Mouse (Mus musculus): ENCODE results near the gene Nav2. TPM values are rescaled to one million over a fixed set of nuclear protein-coding genes. Genes with fewer than 3 reads are reported as not detected.
A peak's percentile ranks its signal among the peaks of the same experiment; 100 is the strongest.

Gene Nav2
- polyA plus RNA-seq, 1 experiment from 2014 or later: 24.2 TPM

DNA sequence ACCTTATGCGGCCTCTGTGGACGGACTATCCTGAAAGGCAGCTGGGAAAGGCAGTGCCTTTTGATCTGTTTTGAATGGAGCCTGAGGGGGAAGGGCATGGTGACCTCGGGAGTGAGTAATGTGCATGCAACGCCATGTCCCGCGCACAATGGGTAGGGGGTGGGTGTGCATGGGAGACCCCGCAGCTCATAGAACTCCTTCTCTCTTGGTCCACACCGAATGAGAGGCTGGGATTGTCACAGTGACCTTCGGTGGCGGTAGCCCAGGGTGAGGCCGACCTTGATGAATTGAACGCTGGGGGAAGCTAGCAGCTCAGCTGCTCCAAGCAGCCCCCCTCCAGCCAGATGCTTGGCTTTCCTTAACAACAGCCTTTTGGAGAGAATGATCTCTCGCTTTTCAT is 86.7 kb downstream of the Nav2 start:
- ATAC-seq (ENCODE audit: low FRiP score): peak; percentile 74
- Histone ChIP-seq H3K4me3 (no peak overlapping the region), H3K4me2 (peak overlapping the region; percentile 36), H3K27ac (peak overlapping the region; percentile 88), H3K4me1 (replicated peaks) (peaks cover 73% of the 10 kb centered on the region), H3K27me3 (no peaks in the 10 kb centered on the region), H3K9ac (peak overlapping the region; percentile 55), H3K36me3 (no peaks in the 10 kb centered on the region), H3K9me3 (no peaks in the 10 kb centered on the region)
- WGBS: 4% methylated on average over 13 of the region's 13 CpGs

DNA sequence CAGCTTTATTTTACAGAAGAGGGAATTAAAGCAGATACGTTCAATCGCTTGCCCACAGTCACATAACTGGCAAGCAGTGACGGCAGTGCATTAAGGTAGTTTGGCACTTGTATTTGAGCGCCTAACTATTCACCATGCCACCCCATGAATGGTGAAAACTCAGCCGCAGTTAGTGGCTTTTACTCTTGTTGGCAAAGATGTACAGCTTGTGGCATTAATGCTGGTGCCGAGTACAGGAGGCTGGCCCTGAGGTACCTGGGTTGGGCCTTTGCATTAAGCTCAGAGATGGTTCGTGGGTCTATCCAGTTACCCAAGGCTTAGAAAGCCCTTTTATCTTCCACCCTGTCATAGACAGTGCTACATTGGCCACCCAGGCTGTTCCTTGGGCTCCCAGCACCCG is 87.2 kb downstream of the Nav2 start:
- H3K4me1 ChIP-seq (replicated peaks): peaks cover 73% of the 10 kb centered on the region
- peak overlapping the region; percentile 88 for H3K27ac ChIP-seq
- H3K4me2 ChIP-seq: peak overlapping the region; percentile 36
- H3K27me3 ChIP-seq: no peaks in the 10 kb centered on the region
- peak overlapping the region; percentile 55; the same call in 1 of the 2 replicates for H3K9ac ChIP-seq
- no peak; the same call in 1 of the 2 replicates for ATAC-seq (ENCODE audit: low FRiP score)
- H3K36me3 ChIP-seq: no peaks in the 10 kb centered on the region
- H3K4me3 ChIP-seq: no peak overlapping the region
- WGBS: 26% methylated on average over 8 of the region's 8 CpGs
- no peaks in the 10 kb centered on the region for H3K9me3 ChIP-seq

- H3K4me1 ChIP-seq (replicated peaks): peaks cover 69% of the 10 kb centered on the region
- H3K27me3 ChIP-seq: no peaks in the 10 kb centered on the region
- no peak overlapping the region for H3K9ac ChIP-seq
- H3K4me3 ChIP-seq: no peak overlapping the region
- H3K4me2 ChIP-seq: no peak overlapping the region
- ATAC-seq (ENCODE audit: low FRiP score): no peak
- WGBS: 39% methylated on average over 5 of the region's 5 CpGs
- peak overlapping the region; percentile 46; the same call in 1 of the 2 replicates for H3K27ac ChIP-seq
- no peaks in the 10 kb centered on the region for H3K36me3 ChIP-seq
- no peaks in the 10 kb centered on the region for H3K9me3 ChIP-seq
These were observed 88.3 kb downstream of the Nav2 start for GRCm38 (mm10) chr7:48996829-48997228.

DNA sequence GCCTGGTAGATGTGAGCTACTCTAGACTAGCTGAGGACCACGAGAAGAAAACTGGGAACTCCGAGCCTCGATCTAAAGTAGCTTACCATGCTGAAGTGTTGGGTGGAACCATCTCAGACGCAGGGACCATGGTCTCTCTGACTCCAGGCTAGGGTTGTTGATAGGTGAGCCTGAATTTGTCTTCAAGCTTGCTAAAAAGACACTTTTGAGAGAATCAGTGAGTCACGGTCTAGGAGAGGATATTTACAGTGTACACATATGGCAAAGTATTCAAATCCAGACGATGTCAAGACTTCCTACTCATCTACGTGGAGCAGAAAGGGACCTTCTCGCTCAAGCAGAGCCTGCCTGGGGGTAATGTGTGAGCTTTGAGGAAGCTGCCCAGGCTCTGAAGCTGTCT is 89.6 kb downstream of the Nav2 start:
- Histone ChIP-seq H3K27me3 (no peaks in the 10 kb centered on the region), H3K4me2 (no peak overlapping the region), H3K4me1 (replicated peaks) (peaks cover 70% of the 10 kb centered on the region), H3K27ac (no peak overlapping the region), H3K9ac (no peak overlapping the region), H3K4me3 (no peak overlapping the region), H3K36me3 (no peaks in the 10 kb centered on the region), H3K9me3 (no peaks in the 10 kb centered on the region)
- ATAC-seq (ENCODE audit: low FRiP score): no peak
- 90% methylated on average over 8 of the region's 8 CpGs for WGBS

DNA sequence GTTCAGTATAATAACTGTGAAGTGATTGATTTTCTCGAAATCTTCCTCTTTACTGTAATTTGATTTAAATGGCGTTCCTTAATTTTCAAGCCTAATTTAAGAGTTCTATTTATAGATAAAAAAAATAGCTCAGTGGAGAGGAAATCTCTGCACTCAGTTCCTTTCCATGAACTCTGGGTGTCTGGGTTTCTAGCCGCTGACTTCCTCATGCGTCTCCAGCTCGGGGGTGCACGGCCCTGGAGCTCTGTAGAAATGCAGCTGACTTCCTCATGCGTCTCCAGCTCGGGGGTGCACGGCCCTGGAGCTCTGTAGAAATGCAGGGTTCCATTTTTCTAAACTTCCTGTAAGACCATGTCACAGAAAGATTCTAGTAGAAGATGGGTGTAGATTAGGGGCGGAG is 90.1 kb downstream of the Nav2 start:
- 67% methylated on average over 10 of the region's 10 CpGs for WGBS
- Histone ChIP-seq H3K27me3 (no peaks in the 10 kb centered on the region), H3K4me1 (replicated peaks) (peaks cover 71% of the 10 kb centered on the region), H3K4me3 (no peak overlapping the region), H3K36me3 (no peaks in the 10 kb centered on the region), H3K9me3 (no peaks in the 10 kb centered on the region), H3K27ac (0 out of 2 replicates have a peak overlapping the region, but pooled peaks have one; percentile 37), H3K4me2 (no peak overlapping the region), H3K9ac (no peak overlapping the region)
- ATAC-seq (ENCODE audit: low FRiP score): no peak

DNA sequence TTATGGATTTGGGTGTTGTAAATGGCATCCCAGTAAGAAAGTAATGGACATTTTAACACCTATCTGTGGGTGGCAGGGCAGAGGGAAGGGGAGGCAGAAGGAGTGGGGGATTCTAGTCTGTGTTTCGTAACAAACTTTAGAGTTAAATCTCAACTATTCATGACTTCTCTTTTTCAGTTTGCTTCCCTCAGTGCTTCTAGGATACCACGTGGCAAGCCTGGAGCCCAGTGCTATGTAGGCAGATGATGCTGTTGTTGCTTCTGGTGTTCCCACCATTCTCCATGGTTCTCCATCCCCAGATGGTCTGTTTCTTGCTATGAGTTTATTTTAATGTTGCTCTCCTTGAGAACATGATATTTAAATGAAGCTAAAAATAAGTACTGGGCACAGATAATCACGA is 92.3 kb downstream of the Nav2 start:
- Histone ChIP-seq H3K27me3 (no peaks in the 10 kb centered on the region), H3K4me2 (no peak overlapping the region), H3K4me3 (no peak overlapping the region), H3K27ac (no peak overlapping the region), H3K9ac (no peak overlapping the region), H3K9me3 (no peaks in the 10 kb centered on the region), H3K4me1 (replicated peaks) (peaks cover 56% of the 10 kb centered on the region), H3K36me3 (no peaks in the 10 kb centered on the region)
- no peak for ATAC-seq (ENCODE audit: low FRiP score)
- 78% methylated on average over 3 of the region's 3 CpGs for WGBS

- ATAC-seq (ENCODE audit: low FRiP score): no peak
- WGBS: 57% methylated on average over 5 of the region's 5 CpGs
- Histone ChIP-seq H3K4me1 (replicated peaks) (peaks cover 54% of the 10 kb centered on the region), H3K36me3 (no peaks in the 10 kb centered on the region), H3K27ac (no peak overlapping the region), H3K9me3 (no peaks in the 10 kb centered on the region), H3K4me3 (no peak overlapping the region), H3K27me3 (no peaks in the 10 kb centered on the region), H3K4me2 (no peak overlapping the region), H3K9ac (no peak overlapping the region)
These were observed 95.9 kb downstream of the Nav2 start for GRCm38 (mm10) chr7:49004402-49004801.

- Histone ChIP-seq H3K4me1 (replicated peaks) (peaks cover 41% of the 10 kb centered on the region), H3K27ac (peak overlapping the region; percentile 44), H3K9ac (no peak overlapping the region), H3K4me3 (no peak overlapping the region), H3K36me3 (no peaks in the 10 kb centered on the region), H3K4me2 (no peak overlapping the region), H3K27me3 (no peaks in the 10 kb centered on the region), H3K9me3 (no peaks in the 10 kb centered on the region)
- 53% methylated on average over 7 of the region's 7 CpGs for WGBS
- no peak for ATAC-seq (ENCODE audit: low FRiP score)
These were observed 98.4 kb downstream of the Nav2 start for GRCm38 (mm10) chr7:49006886-49007285.

- Histone ChIP-seq H3K4me3 (no peak overlapping the region), H3K4me1 (replicated peaks) (peaks cover 58% of the 10 kb centered on the region), H3K27ac (no peak overlapping the region), H3K4me2 (no peak overlapping the region), H3K9ac (no peak overlapping the region), H3K27me3 (no peaks in the 10 kb centered on the region), H3K36me3 (no peaks in the 10 kb centered on the region), H3K9me3 (no peaks in the 10 kb centered on the region)
- no peak for ATAC-seq (ENCODE audit: low FRiP score)
- WGBS: 92% methylated on average over 6 of the region's 6 CpGs
These were observed 102.2 kb downstream of the Nav2 start for GRCm38 (mm10) chr7:49010739-49011138.

DNA sequence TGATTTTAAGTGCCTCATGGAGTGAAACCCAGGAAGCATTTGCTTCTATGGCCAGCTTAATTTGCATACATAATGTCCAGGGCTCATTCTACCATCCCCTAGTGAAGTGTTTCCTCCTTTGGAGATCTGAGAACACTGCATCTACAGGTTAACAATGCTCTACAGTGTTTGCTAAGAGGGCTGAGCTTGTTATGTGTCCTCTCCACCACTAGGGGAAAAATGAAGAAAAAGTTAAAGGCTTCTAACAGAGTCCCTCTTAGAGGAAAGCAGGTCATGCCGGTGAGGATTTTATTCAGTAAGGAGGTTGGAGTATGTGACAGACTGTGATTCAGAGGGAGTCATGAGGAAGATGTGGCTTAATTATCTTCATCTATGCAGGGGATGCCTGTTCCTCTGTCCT is 103.5 kb downstream of the Nav2 start:
- ATAC-seq (ENCODE audit: low FRiP score): no peak
- Histone ChIP-seq H3K27me3 (no peaks in the 10 kb centered on the region), H3K4me3 (no peak overlapping the region), H3K4me1 (replicated peaks) (peaks cover 59% of the 10 kb centered on the region), H3K9me3 (no peaks in the 10 kb centered on the region), H3K27ac (peak overlapping the region; percentile 73; the same call in 1 of the 2 replicates), H3K4me2 (no peak overlapping the region), H3K9ac (no peak overlapping the region), H3K36me3 (no peaks in the 10 kb centered on the region)
- WGBS: 50% methylated on average over 1 of the region's 1 CpGs

GRCm38 (mm10) chr7:49014480-49014879 is 106.0 kb downstream of the Nav2 start:
- no peaks in the 10 kb centered on the region for H3K36me3 ChIP-seq
- no peak overlapping the region for H3K4me2 ChIP-seq
- H3K9me3 ChIP-seq: no peaks in the 10 kb centered on the region
- no peak overlapping the region for H3K4me3 ChIP-seq
- H3K9ac ChIP-seq: no peak overlapping the region
- H3K27me3 ChIP-seq: no peaks in the 10 kb centered on the region
- H3K27ac ChIP-seq: no peak overlapping the region
- WGBS: 84% methylated on average over 10 of the region's 10 CpGs
- H3K4me1 ChIP-seq (replicated peaks): peaks cover 76% of the 10 kb centered on the region
- ATAC-seq (ENCODE audit: low FRiP score): no peak

- 67% methylated on average over 6 of the region's 6 CpGs for WGBS
- Histone ChIP-seq H3K9ac (no peak overlapping the region), H3K4me1 (replicated peaks) (peaks cover 78% of the 10 kb centered on the region), H3K27me3 (no peaks in the 10 kb centered on the region), H3K9me3 (no peaks in the 10 kb centered on the region), H3K4me3 (no peak overlapping the region), H3K4me2 (no peak overlapping the region), H3K27ac (peak overlapping the region; percentile 44; the same call in 1 of the 2 replicates), H3K36me3 (no peaks in the 10 kb centered on the region)
- ATAC-seq (ENCODE audit: low FRiP score): 0 out of 2 replicates have a peak, but pooled peaks have one; percentile 18
These were observed 106.8 kb downstream of the Nav2 start for GRCm38 (mm10) chr7:49015297-49015696.

DNA sequence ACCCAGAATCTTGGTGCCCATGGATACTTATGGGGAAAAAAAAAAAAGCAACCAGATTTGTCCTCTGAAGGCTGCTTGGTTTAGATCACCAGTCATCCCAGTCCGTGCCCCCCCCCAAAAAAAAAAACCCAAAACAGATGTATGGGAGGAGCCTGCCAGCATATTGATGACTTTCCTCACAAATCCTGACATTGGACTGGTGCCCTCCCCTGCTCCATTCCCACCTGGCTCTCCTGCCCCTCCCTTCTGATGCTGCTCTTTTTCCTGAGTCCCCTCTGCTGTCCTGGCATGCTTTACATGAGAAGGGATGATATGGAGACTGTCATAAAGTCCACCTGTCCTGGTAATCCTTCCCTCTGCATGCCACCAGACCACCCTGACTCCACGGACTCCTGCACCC is 107.6 kb downstream of the Nav2 start:
- H3K4me3 ChIP-seq: no peak overlapping the region
- no peak overlapping the region for H3K9ac ChIP-seq
- no peaks in the 10 kb centered on the region for H3K36me3 ChIP-seq
- 45% methylated on average over 2 of the region's 2 CpGs for WGBS
- no peak for ATAC-seq (ENCODE audit: low FRiP score)
- H3K27ac ChIP-seq: peak overlapping the region; percentile 79; the same call in 1 of the 2 replicates
- no peak overlapping the region for H3K4me2 ChIP-seq
- peaks cover 84% of the 10 kb centered on the region for H3K4me1 ChIP-seq (replicated peaks)
- no peaks in the 10 kb centered on the region for H3K9me3 ChIP-seq
- H3K27me3 ChIP-seq: no peaks in the 10 kb centered on the region

All from hindbrain, embryonic 13.5 days (tissue).